Mouse (Mus musculus) heart, postnatal 0 days (tissue): ENCODE data around the gene C1ql4. TPM values are rescaled to one million over a fixed set of nuclear protein-coding genes. Genes with fewer than 3 reads are reported as not detected.
A peak's percentile ranks its signal among the peaks of the same experiment; 100 is the strongest.

Experiments used
- ATAC-seq: fragments of 200-750 bp; cut with Nextera tagmentation; 2 replicates; pipeline ENCODE4 v1.8.0; 2017; ENCODE audit warnings: low read depth, moderate number of reproducible peaks, moderate library complexity; ENCODE audit not compliant: insufficient read depth
- DNase-seq: peaks from one replicate; pipeline ENCODE4 v3.0.0-alpha.2; 2016; ENCODE audit warnings: low spot score
- H3K27ac ChIP-seq: fragments of 300-500 bp; sonication (generic); 2 replicates; pipeline ENCODE4 v1.5.1; 2014; ENCODE audit warnings: low read depth, mild to moderate bottlenecking
- H3K27me3 ChIP-seq: fragments of 300-500 bp; sonication (generic); 2 replicates; pipeline ENCODE4 v1.6.1; 2014; ENCODE audit warnings: low read length, mixed read lengths; ENCODE audit not compliant: control insufficient read depth, insufficient read depth
- H3K36me3 ChIP-seq: fragments of 300-500 bp; sonication (generic); replicated peaks from 2 replicates; pipeline ENCODE4 v1.6.1; 2014; ENCODE audit warnings: low read length, mixed read lengths; ENCODE audit not compliant: control insufficient read depth, insufficient read depth
- H3K4me1 ChIP-seq: fragments of 300-500 bp; sonication (generic); 2 replicates; pipeline ENCODE4 v1.6.1; 2014; ENCODE audit warnings: antibody characterized with exemption; ENCODE audit not compliant: control insufficient read depth, insufficient read depth
- H3K4me2 ChIP-seq: fragments of 300-500 bp; sonication (generic); 2 replicates; pipeline ENCODE4 v1.6.1; 2014; ENCODE audit warnings: low read depth, mild to moderate bottlenecking, low read length, moderate library complexity
- H3K4me3 ChIP-seq: fragments of 300-500 bp; sonication (generic); 2 replicates; pipeline ENCODE4 v1.5.1; 2014; ENCODE audit warnings: low read depth, low read length
- H3K9ac ChIP-seq: fragments of 300-500 bp; sonication (generic); replicated peaks from 2 replicates; pipeline ENCODE4 v1.6.1; 2014; ENCODE audit warnings: low read depth, low read length, mixed read lengths
- H3K9me3 ChIP-seq: fragments of 300-500 bp; sonication (generic); replicated peaks from 2 replicates; pipeline ENCODE4 v1.6.1; 2016; ENCODE audit warnings: low read length; ENCODE audit not compliant: control insufficient read depth
- CTCF ChIP-seq: IDR thresholded peaks from 2 replicates; pipeline ENCODE4 v1.5.1; 2016; ENCODE audit warnings: antibody characterized with exemption, control low read depth, low read depth
- EP300 ChIP-seq: IDR thresholded peaks from 2 replicates; pipeline ENCODE4 v1.6.1; 2016; ENCODE audit warnings: antibody characterized with exemption, low read depth
- WGBS: fragments of 180-500 bp; shearing (Covaris S2); extraction: QIAGEN DNeasy Blood & Tissue Kit; methylation state at CpG from one replicate; pipeline ENCODE4 v1.1.7; 2014; 5-methylcytosine and 5-hydroxymethylcytosine counted together
- polyA plus RNA-seq: library from polyadenylated mRNA; unstranded; fragments of >200 nt; fragmentation: Nextera tagmentation; extraction: Ambion mirVana; gene quantifications from 2 replicates; pipeline ENCODE4 v1.2.1, GENCODE M21; 2015
- total RNA-seq: library from RNA; depleted of rRNA; stranded (reverse); fragments of >200 nt; gene quantifications from 2 replicates; pipeline ENCODE4 v1.2.3, GENCODE M21; 2014; ENCODE audit warnings: low replicate concordance

Gene C1ql4
- total and polyA plus RNA-seq, 2 experiments from 2014 or later = 0.20 TPM; not detected in 1

DNA sequence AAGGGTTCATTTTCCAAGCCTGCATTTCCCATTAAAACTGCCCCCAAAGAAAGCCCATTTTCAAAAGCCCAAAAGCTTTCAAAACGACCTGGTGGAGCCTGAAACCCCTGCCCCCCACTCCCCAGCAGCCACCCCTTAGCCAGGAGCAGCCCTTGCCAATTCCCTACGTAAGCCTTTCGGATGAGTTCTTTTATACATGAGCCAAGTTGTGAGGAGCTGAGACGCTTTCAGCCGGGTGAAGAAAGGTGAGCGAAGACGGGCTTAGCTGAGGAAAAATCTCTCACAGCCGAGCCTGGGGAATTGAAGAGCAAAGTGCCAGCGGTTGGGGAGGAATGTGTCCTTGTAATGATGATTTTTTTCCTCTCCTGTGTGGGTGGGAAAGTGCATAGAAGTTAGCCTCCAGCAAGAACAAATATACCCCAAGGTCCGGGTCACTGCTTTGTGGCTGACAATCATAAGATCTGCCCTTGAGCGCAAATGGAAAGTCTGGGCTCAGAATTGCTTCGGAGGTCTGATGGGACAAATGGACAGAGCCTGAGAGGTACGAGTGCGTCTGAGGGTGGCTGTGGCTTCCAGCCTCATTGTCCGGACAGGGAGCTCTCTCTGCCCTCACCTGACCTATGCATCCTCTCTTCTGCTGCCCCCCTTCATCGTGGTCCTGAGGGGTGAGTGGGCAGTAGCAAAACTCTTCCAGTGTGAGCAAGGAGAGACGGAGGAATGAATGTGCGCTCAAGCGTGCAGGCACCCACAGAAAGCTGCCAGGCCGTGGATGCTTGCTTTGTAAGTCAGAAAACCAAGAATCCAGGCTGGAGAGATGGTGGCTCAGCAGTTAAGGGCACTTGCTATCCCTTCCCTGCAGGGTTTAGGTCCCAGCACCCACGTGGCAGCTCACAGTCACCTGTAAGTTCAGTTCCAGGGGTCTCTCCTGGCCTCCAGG lies 46.4 kb downstream of the C1ql4 start:
- peaks cover 16% of the 10 kb centered on the region for H3K36me3 ChIP-seq
- TF ChIP-seq EP300 (no peak), CTCF (no peak)
- DNase-seq (no peak), ATAC-seq (no peak)
- no peak overlapping the region for H3K27ac ChIP-seq
- 54% methylated on average over 21 of the region's 21 CpGs for WGBS
- H3K9me3 ChIP-seq = no peaks in the 10 kb centered on the region
- H3K4me2 ChIP-seq = no peak overlapping the region
- no peak overlapping the region for H3K9ac ChIP-seq
- no peaks in the 10 kb centered on the region for H3K4me1 ChIP-seq
- no peak overlapping the region for H3K4me3 ChIP-seq
- H3K27me3 ChIP-seq = no peaks in the 10 kb centered on the region

DNA sequence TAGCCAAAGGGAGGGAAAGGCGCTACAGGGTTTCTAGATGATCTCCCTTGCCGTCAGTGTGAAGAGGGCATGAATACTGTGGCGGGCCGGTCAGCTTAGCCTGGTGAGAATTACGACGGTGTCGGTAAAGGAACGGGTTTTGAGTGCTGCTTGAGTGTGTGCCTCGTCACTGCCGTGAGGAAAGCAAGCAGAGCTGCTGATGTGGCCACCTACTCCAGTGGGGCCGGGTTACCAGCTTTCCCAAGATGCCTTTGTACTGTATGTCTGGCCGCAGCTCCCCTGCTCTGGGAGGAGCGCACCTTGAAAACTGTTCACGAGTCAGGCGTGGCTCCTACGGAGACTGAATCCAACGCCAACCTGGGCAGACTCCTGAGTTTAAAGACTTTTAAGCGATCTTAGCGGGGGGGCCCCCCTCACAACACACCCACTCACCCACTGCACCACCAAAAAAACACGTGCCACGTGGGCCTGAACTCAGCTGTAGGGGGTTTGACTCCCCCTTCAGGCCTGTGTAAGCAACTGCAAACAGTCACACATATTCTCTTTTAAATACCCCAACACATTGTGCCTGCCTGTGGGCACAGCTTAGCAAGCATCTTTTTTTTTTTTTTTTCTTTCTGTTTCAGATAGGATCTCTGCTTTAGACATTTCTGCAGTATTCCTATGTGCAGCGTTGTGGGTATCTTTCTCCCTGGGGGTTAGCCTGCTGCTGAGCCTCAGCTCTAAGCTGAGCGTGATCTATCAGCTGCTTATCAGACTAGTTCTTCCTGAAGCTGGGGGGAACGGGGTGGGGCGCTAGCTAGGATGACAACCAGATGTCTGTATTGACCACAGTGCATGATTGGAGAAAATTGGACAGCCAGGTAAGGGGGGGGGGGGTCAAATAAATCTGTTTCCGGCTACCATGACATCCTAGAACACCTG lies 47.4 kb downstream of the C1ql4 start:
- peaks cover 25% of the 10 kb centered on the region for H3K36me3 ChIP-seq
- H3K27ac ChIP-seq = no peak overlapping the region
- H3K4me3 ChIP-seq = no peak overlapping the region
- WGBS = 59% methylated on average over 26 of the region's 26 CpGs
- ATAC-seq = no peak
- H3K4me2 ChIP-seq = no peak overlapping the region
- no peaks in the 10 kb centered on the region for H3K4me1 ChIP-seq
- H3K9ac ChIP-seq = no peak overlapping the region
- DNase-seq = no peak
- no peaks in the 10 kb centered on the region for H3K9me3 ChIP-seq
- TF ChIP-seq EP300 (no peak), CTCF (peak; percentile 21; the same call in 1 of the 2 replicates)
- H3K27me3 ChIP-seq = no peaks in the 10 kb centered on the region

DNA sequence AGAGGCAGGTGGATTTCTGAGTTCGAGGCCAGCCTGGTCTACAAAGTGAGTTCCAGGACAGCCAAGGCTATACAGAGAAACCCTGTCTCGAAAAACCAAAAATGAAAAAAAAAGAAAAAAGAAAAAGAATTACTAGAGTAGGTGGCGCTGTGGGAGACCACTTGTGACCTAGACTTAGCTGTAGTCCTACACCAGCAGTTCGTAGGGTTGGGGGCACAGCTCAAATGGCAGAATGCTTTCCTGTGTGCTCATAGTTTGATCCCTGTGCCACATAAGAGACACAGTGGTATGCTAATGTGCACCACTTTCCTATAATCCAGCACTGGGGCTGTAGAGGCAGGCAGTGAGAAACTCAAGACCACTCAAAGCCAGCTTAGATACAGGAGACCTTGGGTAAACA lies 48.3 kb downstream of the C1ql4 start:
- no peak overlapping the region for H3K27ac ChIP-seq
- no peaks in the 10 kb centered on the region; the same call in 1 of the 2 replicates for H3K4me1 ChIP-seq
- ATAC-seq = no peak
- H3K9ac ChIP-seq = no peak overlapping the region
- 77% methylated on average over 4 of the region's 4 CpGs for WGBS
- no peaks in the 10 kb centered on the region for H3K27me3 ChIP-seq
- H3K4me3 ChIP-seq = no peak overlapping the region
- H3K9me3 ChIP-seq = no peaks in the 10 kb centered on the region
- H3K36me3 ChIP-seq = peaks cover 34% of the 10 kb centered on the region
- DNase-seq = no peak
- no peak overlapping the region for H3K4me2 ChIP-seq
- TF ChIP-seq CTCF (no peak), EP300 (no peak)

DNA sequence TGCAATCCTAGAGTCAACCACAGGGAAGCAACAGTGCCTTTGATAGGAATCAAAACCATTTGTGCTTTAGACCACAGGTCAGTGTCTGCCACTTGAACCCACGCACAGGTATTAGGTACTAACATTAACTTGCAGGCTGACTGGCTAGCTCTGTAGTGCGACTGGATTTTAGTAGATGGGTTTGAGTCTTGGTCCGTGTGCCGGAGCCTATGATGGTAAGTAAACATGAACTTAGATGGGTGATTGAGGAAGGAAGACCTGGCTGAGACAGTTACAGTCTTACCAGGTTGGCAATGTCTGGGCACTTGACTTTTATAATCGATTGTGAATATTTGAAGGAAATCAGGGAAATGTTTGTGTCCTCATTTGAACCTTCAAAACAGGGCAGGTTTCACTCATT lies 48.8 kb downstream of the C1ql4 start:
- Histone ChIP-seq H3K9ac (no peak overlapping the region), H3K4me1 (peaks cover 1% of the 10 kb centered on the region), H3K36me3 (peaks cover 34% of the 10 kb centered on the region), H3K4me2 (no peak overlapping the region), H3K27me3 (no peaks in the 10 kb centered on the region), H3K27ac (no peak overlapping the region), H3K4me3 (no peak overlapping the region), H3K9me3 (no peaks in the 10 kb centered on the region)
- ATAC-seq = no peak
- DNase-seq = no peak
- WGBS = 93% methylated on average over 5 of the region's 5 CpGs
- TF ChIP-seq EP300 (no peak), CTCF (no peak)

DNA sequence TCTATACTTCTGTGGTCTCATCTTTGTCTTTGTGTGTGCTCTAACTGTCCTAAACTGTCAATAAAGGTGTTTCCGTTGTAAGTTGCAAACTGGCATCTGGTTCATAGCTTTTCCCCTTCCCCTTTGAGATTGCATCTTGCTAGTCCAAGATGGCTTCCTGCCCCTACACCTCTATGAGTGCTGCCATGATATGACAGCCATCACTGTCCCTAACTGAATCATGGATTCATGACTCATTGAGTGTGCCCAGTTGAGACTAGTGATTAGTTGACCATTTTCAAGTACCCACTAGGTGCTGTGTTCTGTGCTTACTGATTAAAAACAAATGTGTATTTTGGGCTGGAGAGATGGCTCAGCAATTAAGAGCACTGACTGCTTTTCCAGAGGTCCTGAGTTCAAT lies 49.6 kb downstream of the C1ql4 start:
- ATAC-seq (no peak), DNase-seq (no peak)
- no peak overlapping the region for H3K9ac ChIP-seq
- WGBS = 88% methylated on average over 1 of the region's 1 CpGs
- H3K27me3 ChIP-seq = no peaks in the 10 kb centered on the region
- H3K9me3 ChIP-seq = no peaks in the 10 kb centered on the region
- H3K4me3 ChIP-seq = no peak overlapping the region
- no peak overlapping the region for H3K27ac ChIP-seq
- H3K4me2 ChIP-seq = no peak overlapping the region
- peaks cover 34% of the 10 kb centered on the region for H3K36me3 ChIP-seq
- TF ChIP-seq CTCF (no peak), EP300 (no peak)
- H3K4me1 ChIP-seq = peaks cover 7% of the 10 kb centered on the region
